ENCODE assay signal across 23 mouse cellular contexts in the genomic region with DNA sequence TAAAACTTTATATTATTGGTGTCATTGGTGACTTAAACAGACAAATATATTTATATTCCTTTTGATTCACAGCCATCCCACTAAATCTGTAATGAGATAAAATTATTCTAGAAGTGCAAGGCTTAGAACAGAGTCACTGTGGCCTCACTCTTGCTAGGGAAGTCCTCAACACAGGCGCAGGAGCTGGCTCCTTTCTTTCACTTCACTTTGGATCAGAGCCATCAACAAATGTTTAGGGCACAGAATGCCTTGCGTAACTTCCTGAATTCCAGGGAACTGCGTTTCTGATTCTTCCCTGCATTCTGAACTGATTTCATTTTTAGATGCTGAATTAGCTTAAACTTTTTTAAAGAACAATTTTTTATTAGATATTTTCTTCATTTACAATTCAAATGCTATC. TPM values are rescaled to one million over a fixed set of nuclear protein-coding genes. Genes with fewer than 3 reads are reported as not detected.
DNase-seq lines count a peak whose midpoint lies in the region; ATAC-seq and TF ChIP-seq lines count a peak whose summit lies in the region.
"Had no signal": no experiment of that assay in that cellular context is flagged by ENCODE, and none has a peak within 500 bp of the region (broad histone marks: within the 10 kb centered on the region; RNA-seq: fewer than 3 reads in every experiment).

No protein-coding gene starts in this region.

- no peak for TF ChIP-seq CTCF in lung, embryonic 14.5 days (IDR thresholded peaks at IDR 0.05; ENCODE audit: low read depth)
- TF ChIP-seq CTCF in lung, adult 2 months (IDR thresholded peaks at IDR 0.05; ENCODE audit: insufficient read depth, low read length), result no peak

- no peaks in the 10 kb centered on the region; the same call in 1 of the 2 replicates for H3K4me1 ChIP-seq in heart, embryonic 10.5 days
- no peaks in the 10 kb centered on the region for H3K4me1 ChIP-seq in lung, embryonic 14.5 days (ENCODE audit: insufficient read depth)
- H3K4me1 ChIP-seq in lung, adult 2 months (ENCODE audit: control insufficient read depth, insufficient read depth, low read length), result peaks cover 8% of the 10 kb centered on the region
- H3K4me1 ChIP-seq: embryonic facial prominence, embryonic 13.5 days; hindbrain, embryonic 12.5 days; midbrain, embryonic 12.5 days; neural tube, embryonic 12.5 days had no signal

- H3K9ac ChIP-seq in lung, embryonic 14.5 days, result no peak overlapping the region
- H3K9ac ChIP-seq: embryonic facial prominence, embryonic 13.5 days; heart, embryonic 13.5 days; hindbrain, embryonic 12.5 days; midbrain, embryonic 12.5 days; neural tube, embryonic 12.5 days had no signal

- no peak for TF ChIP-seq POLR2A in lung, adult 2 months (IDR thresholded peaks at IDR 0.05; ENCODE audit: borderline replicate concordance, extremely low read depth, low read depth, low read length)

- no peak for ATAC-seq in lung, embryonic 14.5 days (ENCODE audit: insufficient read depth)
- ATAC-seq: forebrain, embryonic 14.5 days had no signal

- peaks cover 25% of the 10 kb centered on the region for H3K36me3 ChIP-seq in heart, embryonic 10.5 days
- H3K36me3 ChIP-seq in lung, embryonic 14.5 days (ENCODE audit: insufficient read depth), result peaks cover 27% of the 10 kb centered on the region

- no peak overlapping the region for H3K4me3 ChIP-seq in heart, embryonic 10.5 days
- H3K4me3 ChIP-seq in lung, embryonic 14.5 days (ENCODE audit: low read depth, low read length), result no peak overlapping the region
- H3K4me3 ChIP-seq in lung, adult 2 months (replicated peaks; ENCODE audit: extremely low read depth, low read depth, low read length), result no peak overlapping the region
- H3K4me3 ChIP-seq: embryonic facial prominence, embryonic 13.5 days; heart, embryonic 13.5 days; hindbrain, embryonic 12.5 days; left cerebral cortex, adult 2 months; midbrain, embryonic 12.5 days; neural tube, embryonic 12.5 days had no signal

- peak; percentile 88 for DNase-seq in heart, adult 11 months
- no peak for DNase-seq in heart, embryonic 10.5 days (ENCODE audit: low spot score)
- DNase-seq in lung, embryonic 14.5 days, result peak; percentile 80
- DNase-seq in lung, adult 2 months, result no peak
- peak; percentile 25 for DNase-seq in lung, postnatal 14 days
- DNase-seq in cerebellum, adult 18-20 months, result no peak
- no peak for DNase-seq in kidney, adult 9 months
- no peak for DNase-seq in thymus, postnatal 14 days
- DNase-seq: adrenal gland, adult 2 months; cerebellum, adult 9-11 months; kidney, adult 8-10 months; kidney, postnatal 25 days; left cerebral cortex, postnatal 4 days; liver; right cerebral cortex, postnatal 4 days had no signal

- no peak overlapping the region for H3K27ac ChIP-seq in heart, embryonic 10.5 days
- H3K27ac ChIP-seq in lung, embryonic 14.5 days (ENCODE audit: low read depth), result no peak overlapping the region
- H3K27ac ChIP-seq: embryonic facial prominence, embryonic 13.5 days; hindbrain, embryonic 12.5 days; left cerebral cortex, adult 2 months; midbrain, embryonic 12.5 days; neural tube, embryonic 12.5 days had no signal

- no peaks in the 10 kb centered on the region for H3K27me3 ChIP-seq in heart, embryonic 10.5 days (ENCODE audit: insufficient read depth, poor library complexity, severe bottlenecking)
- H3K27me3 ChIP-seq in lung, embryonic 14.5 days (ENCODE audit: insufficient read depth, low read length), result no peaks in the 10 kb centered on the region
- H3K27me3 ChIP-seq: embryonic facial prominence, embryonic 13.5 days; heart, embryonic 13.5 days; hindbrain, embryonic 12.5 days; midbrain, embryonic 12.5 days; neural tube, embryonic 12.5 days had no signal

- 83% methylated on average over 3 of the region's 3 CpGs for WGBS in heart, embryonic 10.5 days
- 40% methylated on average over 3 of the region's 3 CpGs for WGBS in lung, embryonic 14.5 days
- 6% methylated on average over 3 of the region's 3 CpGs for WGBS in lung, adult 2 months

- H3K9me3 ChIP-seq in heart, embryonic 10.5 days, result no peaks in the 10 kb centered on the region
- H3K9me3 ChIP-seq in lung, embryonic 14.5 days (ENCODE audit: low read depth, low read length), result no peaks in the 10 kb centered on the region
- H3K9me3 ChIP-seq: embryonic facial prominence, embryonic 13.5 days; G1E; heart, embryonic 13.5 days; hindbrain, embryonic 12.5 days; midbrain, embryonic 12.5 days; neural tube, embryonic 12.5 days had no signal

- no peak overlapping the region for H3K4me2 ChIP-seq in lung, embryonic 14.5 days
- H3K4me2 ChIP-seq: embryonic facial prominence, embryonic 13.5 days; heart, embryonic 13.5 days; hindbrain, embryonic 12.5 days; midbrain, embryonic 12.5 days; neural tube, embryonic 12.5 days had no signal

RNA-seq across cellular contexts. Expression of gene Lysmd4, which starts 19.6 kb away (rescaled TPM):
- 8.5 and 12.4 TPM in 2 replicates for polyA plus RNA-seq in heart, embryonic 10.5 days (2016; fragmentation: Nextera tagmentation; extraction: Ambion mirVana)
- 10.9 and 11.9 TPM in 2 replicates for polyA plus RNA-seq in lung, embryonic 14.5 days (2014; fragmentation: Nextera tagmentation; extraction: Ambion mirVana)
- polyA plus RNA-seq in lung, adult 2 months (2012; rRNA removed), result 8.1 and 11.1 TPM in 2 replicates

Comparison
In these comparisons a context has a peak if more than half of its experiments do, and no peak if none do; other contexts are left out.
1. DNase-seq: peak in heart, adult 11 months (single experiment), lung, embryonic 14.5 days (single experiment) and lung, postnatal 14 days (single experiment); none in heart, embryonic 10.5 days (single experiment), lung, adult 2 months (single experiment), cerebellum, adult 18-20 months (0 of 2), kidney, adult 9 months (single experiment) and thymus, postnatal 14 days (single experiment).